8 mouse cellular contexts compared by ENCODE assay signal in genomic region chr11:117407651-117408441, GRCm38 (mm10).
DNase-seq lines count a peak whose midpoint lies in the region; ATAC-seq lines count a peak whose summit lies in the region.

No protein-coding gene starts in this region.

- no peaks in the 10 kb centered on the region for H3K9me3 ChIP-seq in forebrain, embryonic 12.5 days
- H3K9me3 ChIP-seq in lung, embryonic 15.5 days: no peaks in the 10 kb centered on the region

- peak overlapping the region; percentile 97 for H3K27ac ChIP-seq in forebrain, embryonic 12.5 days
- H3K27ac ChIP-seq in lung, embryonic 15.5 days: no peak overlapping the region; the same call in 1 of the 2 replicates

- H3K4me2 ChIP-seq in forebrain, embryonic 12.5 days: peak overlapping the region; percentile 66
- peak overlapping the region; percentile 64 for H3K4me2 ChIP-seq in lung, embryonic 15.5 days

- WGBS in forebrain, embryonic 12.5 days: under 1% methylated on average over 28 of the region's 28 CpGs
- WGBS in lung, embryonic 15.5 days: under 1% methylated on average over 28 of the region's 28 CpGs

- peak; percentile 90 for ATAC-seq in forebrain, embryonic 12.5 days (ENCODE audit: low FRiP score)
- ATAC-seq in hematopoietic stem cell, adult 5-6 weeks (replicated peaks in 1 of 2; ENCODE audit: insufficient read depth in 1 of 2, low FRiP score in 2 of 2, low TSS enrichment in 1 of 2, low read depth in 1 of 2, poor library complexity in 2 of 2, severe bottlenecking in 2 of 2): peak; percentile 34 to 42
- ATAC-seq in lung, embryonic 15.5 days (ENCODE audit: borderline replicate concordance, extremely low read depth, low FRiP score, low TSS enrichment): peak; percentile 72

- H3K27me3 ChIP-seq in forebrain, embryonic 12.5 days: peaks cover 41% of the 10 kb centered on the region
- peaks cover 46% of the 10 kb centered on the region for H3K27me3 ChIP-seq in lung, embryonic 15.5 days

- peaks cover 63% of the 10 kb centered on the region for H3K4me1 ChIP-seq in forebrain, embryonic 12.5 days
- peaks cover 34% of the 10 kb centered on the region for H3K4me1 ChIP-seq in lung, embryonic 15.5 days

- H3K36me3 ChIP-seq in forebrain, embryonic 12.5 days (replicated peaks): no peaks in the 10 kb centered on the region
- no peaks in the 10 kb centered on the region for H3K36me3 ChIP-seq in lung, embryonic 15.5 days

- peak overlapping the region; percentile 30 for H3K4me3 ChIP-seq in forebrain, embryonic 12.5 days (replicated peaks)
- H3K4me3 ChIP-seq in lung, embryonic 15.5 days: peak overlapping the region; percentile 34

- peak overlapping the region; percentile 48 for H3K9ac ChIP-seq in forebrain, embryonic 12.5 days
- no peak overlapping the region for H3K9ac ChIP-seq in lung, embryonic 15.5 days

- DNase-seq in ES-CJ7 (ENCODE audit: low read depth, low spot score): peak; percentile 58
- DNase-seq in c-Kit-positive CD71-positive TER-119-negative erythroid progenitor cells, embryonic 14.5 days (ENCODE audit: low read depth): peak; percentile 61
- DNase-seq in layer of hippocampus, postnatal 10 days (ENCODE audit: low spot score in 2 of 2): peak; percentile 72 to 81
- DNase-seq in retina, embryonic 14.5 days (ENCODE audit: low spot score): peak; percentile 80
- DNase-seq in thymus, postnatal 14 days: no peak

Comparison
In these comparisons a context has a peak if more than half of its experiments do, and no peak if none do; other contexts are left out.
1. ATAC-seq: peak in every context shown above with its lines; median percentile 90 in forebrain, embryonic 12.5 days; 72 in lung, embryonic 15.5 days; 38 in hematopoietic stem cell, adult 5-6 weeks.